Mouse (Mus musculus) embryo, embryonic 11 days (tissue): ENCODE data around the gene Tspan12.

Experiments used
- DNase-seq: peaks from one replicate; pipeline ENCODE4 v3.0.0-alpha.2; 2015

Tspan12 gene

DNA sequence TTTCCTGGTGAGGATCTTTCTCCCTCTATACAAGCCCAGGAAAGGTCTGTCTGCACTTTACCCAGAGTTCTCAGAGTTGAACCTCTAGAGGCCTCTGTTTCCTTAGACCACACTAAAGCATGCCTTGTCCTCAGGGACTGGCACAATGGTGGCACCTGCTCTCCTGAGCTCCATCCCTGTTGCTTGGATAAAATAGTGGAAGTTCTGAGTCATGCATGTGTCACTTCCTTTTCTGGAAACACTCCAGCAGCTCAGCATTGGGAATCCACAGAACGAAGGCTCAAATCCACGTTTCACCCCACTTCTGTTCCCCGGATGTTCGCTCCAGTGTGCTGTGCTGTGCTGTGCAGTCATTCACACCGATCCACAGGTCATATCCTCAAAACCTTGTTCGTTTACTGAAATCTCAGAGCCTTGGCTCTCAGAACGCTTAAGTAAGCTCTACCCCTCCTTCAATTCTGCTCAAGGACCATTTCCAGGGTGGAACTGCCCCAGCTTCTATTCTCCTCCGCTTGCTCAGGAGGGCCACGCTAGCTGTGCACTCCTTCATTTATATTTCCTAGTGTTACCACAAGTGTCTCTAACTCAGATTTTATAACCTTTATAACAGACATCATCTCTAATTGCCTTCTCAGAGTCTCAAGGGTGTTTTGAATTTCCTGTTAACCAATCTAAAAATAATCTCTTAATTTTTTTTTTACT lies 83.4 kb downstream of the Tspan12 start:
- no peak for DNase-seq

DNA sequence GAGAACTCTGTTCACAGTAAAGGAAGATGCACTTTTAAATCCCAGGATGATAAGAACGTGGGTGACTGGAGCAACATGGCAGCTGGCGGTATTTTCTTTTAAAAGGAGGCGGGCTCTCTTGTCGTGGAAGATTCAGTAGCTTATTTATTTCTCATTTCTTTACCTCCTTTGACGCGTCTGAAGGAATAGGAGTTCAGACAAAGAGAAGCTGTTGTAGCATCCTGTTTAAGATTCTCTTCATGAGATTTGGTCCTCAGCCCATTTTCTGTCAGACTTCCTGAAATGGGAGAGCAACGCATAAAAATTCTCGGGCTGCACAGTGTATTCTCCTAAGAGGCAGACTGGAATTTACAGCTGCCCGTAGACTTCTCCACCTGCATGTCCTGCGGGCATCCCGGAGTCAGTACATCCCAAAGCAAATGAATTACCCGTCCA lies 84.5 kb downstream of the Tspan12 start:
- no peak for DNase-seq

GRCm38 (mm10) chr6:21747536-21747935 lies 104.8 kb downstream of the Tspan12 start:
- no peak for DNase-seq

GRCm38 (mm10) chr6:21744615-21745266 lies 107.6 kb downstream of the Tspan12 start:
- DNase-seq = no peak

GRCm38 (mm10) chr6:21740606-21741005 lies 111.7 kb downstream of the Tspan12 start:
- DNase-seq = no peak

DNA sequence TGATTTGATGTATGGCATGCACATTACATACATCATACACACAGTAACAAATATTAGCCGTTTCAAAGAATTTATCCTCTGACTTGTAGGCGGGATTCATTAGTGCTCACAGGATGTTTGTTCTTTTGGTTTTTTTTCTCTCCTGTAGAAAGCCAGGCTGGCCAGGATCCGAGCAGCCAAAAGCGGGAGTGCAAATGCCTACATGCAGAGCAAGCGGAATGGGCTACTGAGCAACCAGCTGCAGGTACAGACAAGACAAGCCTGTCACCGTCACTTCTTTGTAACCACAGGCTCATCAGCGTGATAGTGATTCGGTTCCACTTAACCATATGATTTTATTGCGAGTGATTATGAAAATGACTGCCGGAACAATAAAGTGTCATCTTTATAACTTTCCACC lies 130.1 kb downstream of the Tspan12 start:
- no peak for DNase-seq
